Mouse (Mus musculus): Measurements from ENCODE around the gene Fgf8. TPM values are rescaled to one million over a fixed set of nuclear protein-coding genes. Genes with fewer than 3 reads are reported as not detected.

Gene Fgf8
- not detected for total RNA-seq (2021)

DNA sequence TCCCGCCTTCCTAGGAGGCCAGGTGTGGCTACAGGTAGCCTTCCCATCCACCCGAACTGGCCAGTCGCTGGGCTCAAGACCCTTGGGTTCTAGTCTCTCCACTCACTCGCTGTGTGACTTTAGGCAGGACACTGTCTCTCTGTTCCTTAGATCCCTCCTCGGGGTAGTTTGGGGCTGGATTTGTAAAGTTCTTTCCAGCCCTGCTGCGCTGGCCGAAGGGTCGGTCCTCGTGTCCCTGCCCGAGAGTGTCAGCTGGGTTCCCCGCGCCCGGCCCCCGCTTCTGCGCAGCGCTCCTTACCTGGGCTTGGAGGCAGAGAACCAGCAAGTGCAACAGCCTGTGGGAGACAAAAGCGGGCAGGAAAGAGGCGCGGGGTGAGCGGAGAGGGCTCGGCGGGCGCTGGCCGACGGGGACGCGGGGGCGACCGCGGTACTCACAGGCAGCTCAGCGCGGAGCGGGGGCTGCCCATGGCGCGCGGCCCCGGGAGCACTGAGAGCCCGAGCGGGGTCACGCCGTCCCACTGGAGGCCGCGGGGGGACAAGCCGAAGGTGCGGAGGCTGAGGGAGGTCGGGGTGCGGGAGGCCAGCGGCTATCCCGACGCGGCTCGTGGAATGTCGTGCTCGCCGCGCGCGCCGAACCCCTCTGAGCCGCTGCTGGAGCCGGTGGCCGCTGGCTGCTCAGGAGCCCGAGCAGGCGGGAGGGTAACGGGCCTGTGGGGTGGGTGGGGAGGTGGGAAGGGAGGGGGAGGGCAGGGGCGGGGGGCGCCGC lies at the start of gene Fgf8:
Fgf8 (minus strand) TSS at position 698 of the 766 bp plus-strand sequence.
- intact Hi-C loops (cut with DNase I) = no loop called here
- no peak for DNase-seq

DNA sequence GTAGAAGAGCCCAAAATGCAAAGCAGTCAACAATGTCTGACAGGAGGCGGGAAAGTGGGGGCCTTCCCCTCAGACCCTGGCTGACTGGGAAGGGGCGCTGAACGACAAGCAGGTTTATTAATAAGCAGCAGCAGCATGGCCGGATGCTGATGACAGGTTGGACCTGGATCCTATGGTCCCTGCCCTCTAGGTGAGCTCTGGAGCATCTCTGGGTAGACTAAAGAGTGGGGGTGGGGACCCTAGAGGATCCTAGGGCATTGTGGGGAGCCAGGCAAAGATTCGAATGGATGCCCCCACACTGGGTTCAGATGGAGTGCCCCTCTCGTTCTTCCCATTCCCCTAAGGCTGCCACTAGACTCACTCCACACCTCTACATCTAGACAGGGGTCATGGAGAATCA lies 49.7 kb upstream of the Fgf8 start:
- intact Hi-C loops (cut with DNase I) = no loop called here
- DNase-seq = no peak

DNA sequence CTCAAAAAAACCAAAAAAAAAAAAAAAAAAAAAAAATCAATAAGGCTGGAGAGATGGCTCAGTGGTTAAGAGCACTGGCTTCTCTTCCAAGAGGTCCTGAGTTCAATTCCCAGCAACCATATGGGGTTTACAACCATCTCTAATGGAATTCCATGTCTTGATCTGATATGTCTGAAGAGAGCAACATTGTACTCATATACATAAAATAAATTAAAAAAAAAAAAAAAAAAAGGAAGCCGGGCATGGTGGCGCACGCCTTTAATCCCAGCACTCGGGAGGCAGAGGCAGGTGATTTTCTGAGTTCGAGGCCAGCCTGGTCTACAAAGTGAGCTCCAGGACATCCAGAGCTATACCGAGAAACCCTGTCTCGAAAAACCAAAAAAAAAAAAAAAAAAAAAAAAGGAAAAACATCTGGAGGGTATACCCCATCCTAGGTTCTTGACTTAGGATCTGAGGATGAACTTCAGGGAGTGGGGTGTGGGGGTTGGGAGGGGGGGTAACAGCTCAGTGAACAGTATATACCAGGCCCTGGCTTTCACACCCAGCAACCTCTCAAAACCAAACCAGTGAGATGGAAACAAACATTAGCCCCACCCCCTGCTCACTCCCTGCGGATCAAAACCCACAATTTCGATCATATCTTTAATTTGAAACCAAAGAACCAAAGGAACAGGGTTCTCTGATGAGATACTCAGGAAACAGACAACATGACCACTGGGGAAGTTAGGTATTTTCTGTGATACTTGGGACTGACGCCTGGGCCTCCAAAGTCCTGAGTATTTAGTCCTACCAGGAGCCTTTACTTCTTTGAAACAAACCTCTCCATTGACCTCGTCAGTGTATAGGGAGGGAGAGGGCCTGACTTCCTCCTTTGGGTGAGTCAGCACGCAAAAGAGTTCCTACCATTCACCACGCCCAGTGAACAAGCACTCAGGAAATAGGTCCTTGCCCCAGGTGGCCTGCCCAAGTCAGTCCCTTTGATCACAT lies 47.5 kb upstream of the Fgf8 start:
- no peak for DNase-seq
- intact Hi-C loops (cut with DNase I) = no loop called here

DNA sequence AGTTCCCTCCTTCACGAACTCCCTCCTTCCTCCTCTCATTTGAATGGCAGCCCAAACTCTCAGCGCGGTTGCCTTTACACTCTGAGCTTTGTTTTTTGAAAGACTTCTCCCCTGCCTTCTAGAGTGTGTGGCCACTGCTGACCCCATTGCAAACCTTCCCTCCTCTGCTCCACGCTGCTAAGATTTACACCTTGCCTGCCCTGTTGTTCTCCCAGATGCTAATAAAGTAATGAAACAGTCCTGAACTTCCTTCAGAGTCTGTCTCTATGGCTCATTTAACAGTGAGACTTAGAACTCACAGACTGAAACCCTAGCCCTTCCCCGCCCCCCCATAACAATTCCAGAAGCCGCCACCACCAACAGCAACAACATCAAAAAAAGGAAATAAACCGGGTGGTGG lies 46.6 kb upstream of the Fgf8 start:
- intact Hi-C loops (cut with DNase I) = no loop called here
- DNase-seq = no peak

DNA sequence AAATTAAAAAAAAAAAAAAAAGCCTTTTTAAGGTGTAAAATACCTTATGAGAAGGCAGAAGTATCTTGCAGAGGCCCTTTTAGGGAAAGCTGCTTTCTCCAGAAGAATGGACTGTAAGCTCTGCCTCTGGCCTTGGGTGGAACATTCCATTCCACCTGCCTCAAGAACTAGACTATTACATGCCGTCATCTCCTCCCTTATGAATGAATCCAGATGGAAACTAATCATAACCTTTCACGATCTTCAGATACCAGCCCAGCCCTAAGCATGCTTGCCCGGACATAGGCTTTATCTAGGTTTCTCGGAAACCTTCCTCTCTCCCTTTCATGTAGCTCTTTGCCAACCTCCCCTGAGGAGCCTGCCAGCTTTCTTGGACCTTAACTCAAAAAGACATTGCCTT lies 45.6 kb upstream of the Fgf8 start:
- DNase-seq = no peak
- intact Hi-C loops (cut with DNase I) = no loop called here

DNA sequence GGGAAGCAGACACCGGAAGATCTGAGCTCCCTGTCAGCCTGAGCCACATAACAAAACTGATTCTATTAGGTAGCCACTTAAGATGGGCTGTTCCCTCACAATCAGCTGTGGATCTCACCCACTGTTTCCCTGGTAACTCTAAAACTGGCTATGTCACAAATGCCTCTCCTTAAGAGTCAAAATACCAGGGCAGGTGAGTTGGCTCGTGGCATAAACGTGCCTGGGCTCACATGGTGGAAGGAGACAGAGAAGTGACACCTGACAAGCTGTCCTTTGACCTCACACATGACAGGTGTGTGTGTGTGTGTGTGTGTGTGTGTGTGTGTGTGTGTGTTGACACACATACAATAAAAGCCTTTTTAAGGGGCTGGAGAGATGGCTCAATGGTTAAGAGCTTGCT lies 44.7 kb upstream of the Fgf8 start:
- no peak for DNase-seq
- intact Hi-C loops (cut with DNase I) = no loop called here

DNA sequence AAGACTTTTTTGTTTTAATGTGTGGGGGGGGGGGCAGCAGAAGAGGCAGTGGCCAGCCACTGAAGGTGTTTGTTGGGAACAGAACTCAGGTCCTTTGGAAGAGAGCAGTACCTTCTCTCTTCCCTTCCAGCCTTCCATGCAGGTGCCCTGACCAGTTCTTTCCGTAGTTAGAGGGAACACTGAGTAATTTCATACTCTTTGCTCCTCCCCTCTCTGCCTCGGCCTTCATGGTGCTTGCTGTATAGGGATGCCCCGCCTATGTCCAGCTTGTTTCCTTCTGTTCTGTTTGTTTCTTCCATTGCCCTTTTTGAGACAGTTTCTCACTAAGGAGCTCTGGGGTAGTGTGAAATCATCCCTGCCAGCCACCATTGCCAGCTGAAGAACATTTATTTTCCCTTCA lies 42.8 kb upstream of the Fgf8 start:
- no peak for DNase-seq
- intact Hi-C loops (cut with DNase I) = no loop called here

DNA sequence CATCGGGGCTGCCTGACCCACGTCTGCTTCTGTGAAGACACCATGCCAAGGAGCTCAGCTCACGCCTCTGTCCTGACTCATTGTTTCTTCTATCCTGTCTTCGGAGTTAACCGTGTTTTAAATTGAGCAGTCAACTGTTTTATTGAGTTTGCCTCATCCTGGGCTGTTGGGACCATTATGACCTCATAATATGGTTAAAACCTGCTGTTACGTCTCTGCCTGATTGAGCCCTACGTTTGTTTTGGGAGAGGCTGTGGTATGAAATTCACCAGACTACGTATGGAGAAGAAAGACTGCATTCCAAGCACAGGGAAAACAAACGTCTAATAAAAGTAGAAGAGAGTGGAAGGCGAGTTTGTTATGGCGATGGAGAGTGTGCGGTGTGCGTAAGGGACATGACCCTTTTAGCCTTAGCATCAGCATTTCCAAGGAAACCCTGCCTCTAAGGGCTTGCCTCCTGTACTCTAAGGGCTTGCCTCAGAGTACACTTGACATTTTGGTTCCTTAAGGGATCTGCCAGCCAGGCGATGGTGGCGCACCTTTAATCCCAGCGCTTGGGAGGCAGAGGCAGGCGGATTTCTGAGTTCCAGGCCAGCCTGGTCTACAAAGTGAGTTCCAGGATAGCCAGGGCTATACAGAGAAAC lies 41.3 kb upstream of the Fgf8 start:
- no peak for DNase-seq
- intact Hi-C loops (cut with DNase I) = no loop called here

DNA sequence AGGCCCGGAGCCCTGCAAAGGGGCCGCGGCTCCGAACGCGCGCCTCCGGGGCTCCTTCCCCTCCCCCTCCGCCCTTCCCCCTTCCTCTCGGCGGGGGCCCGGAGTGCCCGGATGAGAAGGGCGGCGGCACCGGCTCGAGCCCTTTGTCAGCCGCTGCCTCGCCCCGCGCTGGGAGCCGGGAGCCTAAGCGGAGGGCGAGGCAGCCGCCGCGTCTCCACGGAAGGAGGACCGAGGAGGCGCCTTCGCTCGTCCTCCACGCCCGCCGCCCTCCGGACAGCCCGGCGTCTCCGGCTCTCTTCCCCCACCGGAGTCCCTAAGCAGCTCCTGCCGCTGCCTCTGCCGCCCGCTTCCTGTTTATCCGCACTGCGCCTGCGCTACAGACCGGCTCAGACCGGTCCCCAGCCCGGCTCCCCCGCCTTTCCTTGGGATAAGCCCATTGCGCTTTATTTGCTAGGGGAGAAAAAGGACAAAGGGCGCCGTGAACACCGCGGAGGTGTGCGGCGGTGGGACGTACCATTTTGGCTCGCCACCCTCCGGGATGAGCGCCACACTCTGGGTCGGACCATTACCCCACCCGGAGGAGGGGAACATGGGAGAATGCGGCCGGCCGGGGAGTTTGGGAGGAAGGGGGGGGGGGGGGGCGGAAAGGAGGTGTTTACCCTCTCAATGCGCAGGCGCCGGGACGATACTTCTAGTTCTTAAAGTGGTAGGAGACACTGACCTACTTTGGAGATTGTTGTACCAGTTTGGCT lies 40.6 kb upstream of the Fgf8 start, which contains the start of gene Mgea5:
Mgea5 (minus strand) TSS at position 657 of the 752 bp plus-strand sequence.
- intact Hi-C loops (cut with DNase I) = no loop called here
- DNase-seq = peak; percentile 94 to 98

DNA sequence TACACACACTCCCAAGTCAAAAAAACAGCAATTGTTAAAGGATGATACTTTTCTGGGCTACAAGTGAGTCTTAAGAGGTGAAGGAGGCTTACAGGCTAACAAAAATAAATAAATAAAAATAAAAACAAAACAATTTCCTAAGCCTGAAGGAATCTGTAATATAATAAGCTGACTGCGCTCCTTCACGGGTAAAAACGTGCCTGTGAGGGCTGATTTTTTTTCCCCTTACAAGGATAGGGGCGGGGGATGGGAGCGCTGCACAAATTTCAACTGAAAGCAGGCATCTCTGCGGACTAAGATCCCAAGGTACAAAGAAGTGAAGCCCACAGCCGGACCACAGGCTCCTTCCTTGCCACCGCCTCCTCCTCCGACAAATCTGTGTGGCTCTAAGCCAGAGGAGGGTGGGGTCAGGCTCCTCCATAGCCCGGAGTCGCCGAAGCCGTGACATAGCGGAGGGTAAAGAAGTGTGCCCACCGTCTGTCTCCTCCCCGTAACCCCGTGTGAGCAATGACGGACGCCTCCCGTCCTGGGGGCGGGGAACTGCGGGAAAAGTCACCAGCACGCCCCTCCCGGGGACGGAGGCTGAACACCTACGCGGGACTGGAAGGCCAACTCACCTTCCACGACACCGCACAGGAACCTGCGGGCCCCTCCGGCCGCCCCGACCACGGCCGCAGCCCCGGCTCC lies 39.7 kb upstream of the Fgf8 start:
- intact Hi-C loops (cut with DNase I) = no loop called here
- peak; percentile 71 to 76 for DNase-seq

DNA sequence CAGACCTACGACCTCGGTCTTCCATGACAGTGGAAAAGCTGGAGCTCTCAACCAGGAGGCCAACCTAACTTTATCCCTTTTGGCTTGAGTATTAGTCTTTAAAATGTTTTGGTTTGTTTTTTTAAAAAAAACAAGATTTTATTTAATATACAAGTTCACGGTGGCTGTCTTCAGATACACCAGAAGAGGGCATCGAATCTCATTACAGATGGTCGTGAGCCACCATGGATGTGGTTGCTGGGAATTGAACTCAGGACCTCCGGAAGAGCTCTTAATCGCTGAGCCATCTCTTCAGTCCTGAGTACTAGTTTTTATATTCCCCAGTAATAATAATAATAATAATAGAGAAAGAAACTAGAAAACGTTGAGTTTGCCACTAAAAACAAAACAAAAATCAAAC lies 39.0 kb upstream of the Fgf8 start:
- DNase-seq = no peak
- intact Hi-C loops (cut with DNase I) = loop anchor here (2.0 kb wide), 1 partner anchor 35 kb away; no protein-coding TSS in a partner anchor

DNA sequence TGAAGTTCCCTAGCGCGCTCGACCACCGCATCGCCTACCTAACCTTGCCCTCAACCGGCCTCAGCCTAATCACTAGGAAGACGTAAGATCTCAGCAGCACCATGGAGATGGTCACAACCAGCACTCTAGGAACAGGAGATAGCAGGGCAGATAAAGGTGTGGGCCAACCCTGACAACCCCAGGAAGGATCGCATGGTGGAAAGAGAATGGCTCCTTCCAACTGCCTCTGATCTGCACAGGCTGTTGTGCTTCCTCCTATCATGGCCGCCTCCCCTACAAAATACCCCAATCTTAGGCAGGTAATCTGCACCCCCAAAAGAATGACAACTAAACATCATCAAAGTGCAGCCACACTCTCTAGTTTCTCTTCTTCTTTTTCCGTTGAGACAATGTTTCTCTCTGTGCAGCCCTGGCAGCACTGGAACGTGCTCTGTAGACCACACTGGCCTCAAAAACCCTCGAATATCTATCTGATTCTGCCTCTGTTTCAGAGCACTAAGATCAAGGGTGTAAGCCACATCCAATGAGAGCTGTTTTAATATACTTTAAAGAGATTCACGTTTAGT lies 37.7 kb upstream of the Fgf8 start:
- intact Hi-C loops (cut with DNase I) = loop anchor here (2.0 kb wide), 1 partner anchor 34 kb away; no protein-coding TSS in a partner anchor
- no peak for DNase-seq

DNA sequence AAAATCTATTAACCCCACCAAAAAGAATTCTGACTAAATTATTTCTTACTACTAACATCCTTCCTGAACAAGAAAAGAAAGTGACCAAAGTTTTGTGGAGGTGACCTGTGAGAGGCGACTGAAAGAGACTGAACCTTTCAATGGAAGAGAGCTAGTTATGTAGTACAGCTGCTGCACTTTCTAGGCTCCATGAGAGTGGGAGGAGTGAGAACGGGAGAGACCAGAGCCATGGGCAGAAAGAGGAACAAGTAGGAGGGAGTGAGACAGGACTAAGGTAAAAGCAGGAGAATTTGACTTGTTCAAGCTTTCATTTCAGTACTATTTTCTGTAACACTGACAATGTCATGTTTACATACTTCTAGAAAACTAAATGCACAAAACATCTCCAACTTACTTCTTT lies 32.8 kb upstream of the Fgf8 start:
- intact Hi-C loops (cut with DNase I) = no loop called here
- DNase-seq = no peak

DNA sequence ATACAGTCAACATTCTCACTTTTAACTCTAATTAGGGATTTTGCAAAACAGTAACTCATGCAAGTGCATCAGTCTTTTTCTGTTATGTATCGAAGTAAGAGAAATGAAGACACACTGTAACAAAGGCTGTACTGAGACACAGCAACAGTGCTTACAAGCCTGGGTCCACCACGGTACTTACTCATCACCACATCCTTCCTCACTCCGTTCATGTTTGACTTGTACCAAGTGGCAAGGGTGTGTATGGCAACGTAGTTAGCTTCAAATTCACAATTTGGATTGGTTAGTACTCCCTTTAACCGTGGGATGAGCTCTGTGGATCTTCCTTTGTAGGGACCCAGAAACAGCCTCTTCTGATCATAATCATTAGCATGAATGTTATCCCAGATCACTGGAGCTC lies 28.8 kb upstream of the Fgf8 start:
- intact Hi-C loops (cut with DNase I) = no loop called here
- no peak for DNase-seq

DNA sequence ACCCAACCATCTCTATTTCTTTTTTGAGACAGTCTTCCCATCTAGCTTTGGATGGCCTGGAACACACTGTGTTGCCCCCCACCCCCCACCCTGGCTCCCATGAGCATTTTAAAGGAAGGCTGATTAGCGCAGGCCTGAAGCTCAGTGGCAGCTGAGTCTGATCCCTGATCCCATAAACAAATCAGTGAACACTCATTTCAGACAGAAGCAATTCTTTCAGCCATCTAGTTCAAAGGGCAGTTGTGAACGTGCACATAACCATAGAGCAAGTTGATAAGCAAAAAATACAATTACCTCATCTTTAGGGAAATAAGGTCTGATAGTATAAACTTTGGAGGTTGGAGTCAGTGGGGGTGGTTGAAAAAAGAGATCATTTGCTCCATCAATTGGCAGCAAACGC lies 18.1 kb upstream of the Fgf8 start:
- intact Hi-C loops (cut with DNase I) = no loop called here
- DNase-seq = no peak

DNA sequence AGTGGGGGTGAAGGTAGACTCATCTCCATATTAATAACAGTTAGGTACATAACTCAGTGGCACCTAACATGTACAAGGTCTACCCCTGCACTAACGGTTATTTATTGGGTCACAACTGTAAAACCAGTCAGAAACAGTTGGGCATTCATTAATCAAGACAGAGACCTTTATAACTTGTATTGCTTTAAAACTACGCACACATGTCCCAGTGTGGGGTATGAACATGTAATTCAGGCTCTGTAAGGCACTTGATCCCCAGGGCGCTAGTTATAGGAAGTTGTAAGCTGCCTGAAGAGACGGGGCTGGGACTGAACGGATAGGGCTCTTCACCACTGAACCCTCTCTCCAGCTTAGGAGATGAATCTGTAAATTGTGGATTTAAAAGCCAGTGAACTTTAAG lies 16.0 kb upstream of the Fgf8 start:
- DNase-seq = no peak
- intact Hi-C loops (cut with DNase I) = no loop called here

DNA sequence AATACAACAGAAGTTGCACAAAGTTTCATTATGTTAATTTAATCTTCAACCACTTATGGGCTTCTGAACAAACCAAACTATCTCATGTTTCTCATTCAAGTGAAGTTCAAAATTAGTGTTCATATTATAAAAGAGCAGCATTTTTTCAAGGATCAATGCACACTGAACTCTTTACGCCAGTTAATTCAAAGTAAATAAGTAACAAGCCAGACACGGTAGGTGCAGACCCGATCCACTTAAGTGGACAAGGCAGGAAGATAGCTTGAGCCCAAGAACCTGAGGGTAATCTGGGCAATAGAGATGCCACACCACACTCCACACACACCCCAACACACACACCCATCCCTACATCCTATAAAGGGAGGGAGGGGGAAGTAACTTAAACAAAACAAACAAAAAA lies 10.8 kb upstream of the Fgf8 start:
- intact Hi-C loops (cut with DNase I) = no loop called here
- no peak for DNase-seq

DNA sequence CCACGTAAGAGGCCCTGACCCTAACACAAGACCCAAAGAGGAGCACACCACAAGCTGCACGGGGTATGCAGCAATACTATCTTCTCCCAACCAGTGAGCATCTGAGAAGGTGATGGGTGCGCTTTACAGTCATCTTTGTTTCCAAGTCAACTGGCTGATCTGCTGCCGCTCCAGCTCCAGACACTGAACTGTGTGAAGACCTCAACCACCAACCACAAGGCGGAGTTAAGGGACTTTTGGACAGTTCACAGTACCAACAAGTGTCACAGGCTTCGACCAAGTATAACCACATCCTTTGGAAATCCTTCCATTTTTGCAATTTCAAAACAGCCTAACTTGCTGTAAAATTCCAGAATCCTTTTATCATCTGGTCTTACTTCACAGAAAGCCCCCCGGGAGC lies 9.2 kb upstream of the Fgf8 start:
- intact Hi-C loops (cut with DNase I) = no loop called here
- DNase-seq = no peak

DNA sequence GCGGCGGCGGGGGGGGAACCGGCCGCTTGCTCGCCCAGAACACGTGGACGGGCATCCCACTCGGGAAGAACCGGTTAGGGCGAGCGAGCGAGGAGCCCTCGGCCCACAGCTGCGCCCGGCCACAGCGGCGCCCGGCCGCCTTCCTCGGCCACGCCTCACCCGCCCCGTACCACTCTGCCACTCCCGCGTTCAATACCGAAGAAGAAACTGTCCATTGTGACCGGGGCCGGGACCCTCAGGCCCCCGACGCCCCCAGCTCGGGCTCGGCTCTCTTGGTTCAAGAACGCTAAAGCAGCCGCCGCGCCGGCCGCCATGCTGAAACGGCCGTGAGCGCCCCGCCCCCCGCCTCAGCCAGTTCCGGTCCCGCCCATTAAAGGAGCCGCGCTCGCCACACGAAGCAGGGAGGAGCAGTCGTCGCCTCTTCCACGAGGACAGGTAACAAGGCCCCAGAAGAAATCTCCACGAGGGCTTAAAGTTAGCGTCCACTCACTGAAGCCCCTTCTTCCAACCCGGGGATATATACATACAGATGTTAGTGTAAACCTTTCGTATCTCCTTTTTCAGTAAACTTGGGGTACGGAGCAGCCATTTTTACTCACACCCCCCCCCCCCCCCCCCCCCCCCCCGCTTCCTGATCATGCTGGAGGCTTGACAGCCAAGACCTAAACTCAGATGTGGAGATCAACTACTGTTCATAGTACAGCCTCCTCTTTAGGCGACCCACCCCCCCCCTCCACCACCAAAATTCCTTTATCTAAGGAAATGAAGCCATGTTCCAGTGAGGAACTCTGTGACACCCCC lies 6.7 kb upstream of the Fgf8 start, which contains the start of gene Npm3:
Npm3 (minus strand) TSS at position 349 of the 801 bp plus-strand sequence.
- DNase-seq = peak; percentile 83
- intact Hi-C loops (cut with DNase I) = no loop called here

Data from heart, postnatal 36 days (tissue).